Mouse (Mus musculus): ENCODE data around the gene Pcgf6.

Gene Pcgf6

DNA sequence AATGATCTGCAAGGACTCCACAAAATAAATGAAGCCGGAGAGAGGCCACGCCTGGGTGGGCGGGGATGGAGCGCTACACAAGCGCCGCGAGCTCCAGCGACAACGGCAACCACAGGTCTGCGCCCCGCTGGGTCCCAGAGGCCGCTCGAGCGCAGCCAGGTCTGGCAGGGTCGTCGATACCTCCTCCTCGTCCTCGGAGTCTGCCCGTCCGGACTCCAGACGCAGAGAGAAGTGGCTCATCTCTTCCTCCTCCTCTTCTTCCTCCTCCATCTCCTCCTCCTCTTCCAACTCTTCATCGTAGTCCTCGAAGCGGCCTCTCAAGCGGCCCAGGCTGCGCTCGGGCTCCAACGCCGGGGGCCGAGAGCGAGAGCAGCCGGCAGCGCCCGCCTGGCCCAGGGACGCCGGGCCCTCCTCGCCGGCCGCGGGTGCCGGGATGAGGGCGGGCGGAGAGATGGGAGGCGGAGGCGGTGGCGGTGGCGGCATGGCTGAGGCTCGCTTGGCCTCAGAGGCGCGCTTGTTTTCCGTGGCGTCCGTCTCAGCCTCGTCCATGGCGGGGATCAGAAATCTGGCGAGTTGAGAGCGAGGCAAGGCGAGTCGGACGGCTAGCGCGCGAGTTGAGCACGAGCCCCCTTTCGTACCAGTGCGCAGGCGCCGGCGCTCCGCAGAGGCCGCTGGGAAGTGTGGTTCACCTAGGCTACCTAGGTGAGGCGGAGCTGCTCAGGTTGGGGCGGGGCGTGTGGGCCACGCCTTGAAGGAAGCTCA, at the start of gene Pcgf6:
Gene Pcgf6, minus strand, starts transcription at position 636 of the 762 bp plus-strand sequence.
- in situ Hi-C loops (cut with MboI; ENCODE audit: low pct_unique_long_range_greater_than_20kb in 1 of 2, low sequenced_read_pairs in 2 of 2, unreplicated experiment in 1 of 2), result no loop called here

DNA sequence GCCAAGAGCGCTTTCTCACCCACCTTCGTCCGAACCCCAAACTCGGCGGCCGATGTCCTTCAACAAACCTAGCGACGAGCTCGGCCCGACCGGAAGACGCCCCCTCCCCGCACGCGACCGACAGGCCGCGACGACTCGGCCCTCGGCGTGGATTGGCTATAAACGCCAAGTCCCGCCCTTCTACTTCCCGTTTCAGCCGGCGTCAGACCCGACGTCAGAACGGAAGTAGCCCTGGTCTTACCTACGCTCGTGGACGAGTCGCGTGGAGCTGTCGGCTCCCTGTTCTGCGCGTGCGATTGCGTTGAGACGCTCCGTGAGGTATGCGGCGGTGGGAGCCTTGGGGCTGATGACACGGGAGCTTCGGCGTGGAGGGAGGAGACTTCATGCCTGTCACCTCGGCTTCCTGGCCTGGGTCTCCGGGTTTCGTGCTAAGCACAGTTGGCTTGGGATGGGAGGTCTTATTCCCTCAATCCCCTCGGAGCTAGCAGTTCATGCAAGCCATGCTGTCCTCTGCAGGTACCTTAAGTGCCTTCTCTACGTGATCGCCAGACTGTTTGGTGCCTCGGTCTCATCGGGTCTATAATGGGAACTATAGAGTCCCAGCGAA, 39.9 kb upstream of the Pcgf6 start, which contains the start of the genes Usmg5 and Pdcd11:
Gene Usmg5, minus strand, starts transcription at position 98 of the 607 bp plus-strand sequence.
Gene Pdcd11, plus strand, starts transcription at position 219 of the 607 bp plus-strand sequence.
- in situ Hi-C loops (cut with MboI; ENCODE audit: low pct_unique_long_range_greater_than_20kb in 1 of 2, low sequenced_read_pairs in 2 of 2, unreplicated experiment in 1 of 2), result no loop called here

DNA sequence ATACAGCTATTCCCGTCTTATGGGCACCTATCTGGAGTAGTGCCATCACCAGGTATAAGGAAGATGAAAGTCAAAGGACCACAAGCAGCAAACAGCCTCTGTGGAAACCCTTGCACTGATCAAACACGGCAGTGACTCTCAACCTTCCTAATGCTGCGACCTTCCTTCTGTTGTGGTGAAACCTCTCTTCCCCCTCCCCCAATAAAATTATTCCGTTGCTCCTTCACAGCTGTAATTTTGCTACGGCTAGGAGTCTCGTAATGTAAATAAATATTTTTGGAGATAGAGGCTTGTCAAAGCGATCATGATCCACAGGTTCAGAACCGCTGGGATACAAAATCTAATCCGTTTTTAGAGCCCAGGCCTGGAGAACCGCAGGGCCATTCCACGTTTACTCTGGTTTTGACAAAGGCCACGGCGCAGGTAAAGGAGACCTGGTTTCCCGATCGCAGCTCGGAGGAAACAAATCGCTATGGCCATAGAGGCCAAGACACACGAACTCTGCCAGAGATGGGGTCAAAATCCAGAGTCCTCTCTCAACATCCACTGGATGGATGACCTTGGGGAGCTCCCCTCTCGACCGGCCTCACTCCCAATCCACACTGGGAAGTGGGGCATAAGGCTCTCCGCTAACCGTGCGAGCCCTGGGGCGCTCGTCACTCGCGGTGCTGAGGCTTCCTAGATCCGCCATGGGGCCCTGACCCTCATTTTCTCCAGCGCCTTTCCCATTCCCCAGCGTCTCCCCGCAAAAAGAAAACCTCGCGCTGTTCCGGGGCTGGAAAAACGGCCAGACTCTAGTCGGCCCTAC, 39.2 kb upstream of the Pcgf6 start:
- in situ Hi-C loops (cut with MboI; ENCODE audit: low pct_unique_long_range_greater_than_20kb in 1 of 2, low sequenced_read_pairs in 2 of 2, unreplicated experiment in 1 of 2), result no loop called here

DNA sequence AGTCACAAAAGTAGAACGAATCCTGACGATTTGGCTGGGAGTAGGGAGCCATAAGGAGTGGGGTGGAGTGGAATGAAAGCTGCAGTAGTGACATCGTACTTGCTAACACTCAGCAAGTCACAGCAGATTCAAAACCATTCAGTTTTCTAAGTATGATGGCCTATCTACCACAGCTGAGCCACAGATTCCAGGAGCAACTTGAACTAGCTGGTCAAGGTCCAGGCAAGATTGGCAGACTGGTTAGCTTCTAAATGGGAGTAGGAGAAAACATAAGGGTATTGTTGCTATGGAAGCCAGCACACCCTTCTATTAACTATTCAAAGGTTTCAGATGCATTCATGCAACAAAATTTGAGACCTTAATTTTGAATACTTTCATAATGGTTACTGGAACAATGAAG, 37.5 kb upstream of the Pcgf6 start:
- in situ Hi-C loops (cut with MboI; ENCODE audit: low pct_unique_long_range_greater_than_20kb in 1 of 2, low sequenced_read_pairs in 2 of 2, unreplicated experiment in 1 of 2), result no loop called here

DNA sequence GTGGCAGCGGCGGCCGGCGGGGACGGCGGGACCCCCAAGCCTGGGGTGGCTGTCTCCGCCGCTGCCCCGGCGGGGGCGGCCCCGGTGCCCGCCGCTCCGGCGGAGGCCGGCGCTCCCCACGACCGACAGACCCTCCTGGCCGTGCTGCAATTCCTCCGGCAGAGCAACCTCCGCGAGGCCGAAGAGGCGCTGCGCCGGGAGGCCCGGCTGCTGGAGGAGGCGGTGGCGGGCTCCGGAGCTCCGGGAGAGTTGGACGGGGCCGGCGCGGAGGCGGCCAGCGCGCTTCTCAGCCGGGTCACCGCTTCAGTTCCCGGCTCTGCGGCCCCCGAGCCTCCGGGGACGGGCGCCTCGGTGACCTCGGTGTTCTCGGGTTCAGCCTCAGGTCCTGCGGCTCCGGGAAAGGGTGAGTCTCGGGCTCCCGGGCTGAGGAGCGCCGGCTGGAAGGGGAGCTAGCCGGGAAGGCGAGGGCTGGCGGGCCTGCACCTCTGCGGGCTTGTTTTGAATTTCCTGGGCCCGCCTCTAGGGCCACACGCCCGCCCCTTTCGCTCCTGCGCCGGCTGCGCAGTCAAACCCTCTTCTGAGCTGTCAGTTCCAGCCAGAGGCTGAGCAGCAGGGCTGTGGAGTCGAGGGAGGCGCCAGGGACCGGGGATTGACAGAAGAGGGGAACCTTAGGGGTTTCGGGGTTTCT, 17.4 kb upstream of the Pcgf6 start:
- in situ Hi-C loops (cut with MboI; ENCODE audit: low pct_unique_long_range_greater_than_20kb in 1 of 2, low sequenced_read_pairs in 2 of 2, unreplicated experiment in 1 of 2), result no loop called here

DNA sequence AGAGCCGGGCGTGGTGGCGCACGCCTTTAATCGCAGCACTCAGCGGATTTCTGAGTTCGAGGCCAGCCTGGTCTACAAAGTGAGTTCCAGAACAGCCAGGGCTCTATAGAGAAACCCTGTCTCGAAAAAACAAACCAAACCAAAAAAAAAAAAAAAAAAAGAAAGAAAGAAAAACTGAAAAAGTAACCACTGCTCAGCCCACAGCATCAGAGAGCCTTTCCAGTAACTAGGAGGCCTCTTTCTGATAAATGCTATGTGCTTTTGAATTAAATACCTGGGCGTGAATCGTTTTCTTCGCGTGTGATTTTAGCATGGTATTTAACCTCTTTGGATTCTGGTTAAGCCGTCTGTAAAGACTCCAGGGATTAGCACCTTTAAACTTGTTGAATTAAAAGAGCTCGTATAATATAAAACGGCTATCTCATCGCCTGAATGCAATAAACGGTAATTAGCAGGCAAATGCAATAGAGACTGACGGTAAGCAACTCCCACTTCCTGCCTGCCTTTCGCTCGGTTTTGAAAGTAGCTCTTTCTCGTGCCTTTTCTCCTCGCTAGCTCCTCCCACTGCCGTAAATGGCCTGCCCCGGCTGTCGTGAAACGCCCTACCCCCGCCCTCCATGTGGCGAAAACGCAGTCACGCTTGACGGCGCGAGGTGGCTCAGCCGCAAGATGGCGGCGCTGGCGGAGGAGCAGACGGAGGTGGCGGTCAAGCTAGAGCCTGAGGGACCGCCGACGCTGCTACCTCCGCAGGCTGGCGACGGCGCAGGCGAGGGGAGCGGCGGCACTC, 16.6 kb upstream of the Pcgf6 start, which contains the start of gene Taf5:
Gene Taf5, plus strand, starts transcription at position 651 of the 787 bp plus-strand sequence.
- in situ Hi-C loops (cut with MboI; ENCODE audit: low pct_unique_long_range_greater_than_20kb in 1 of 2, low sequenced_read_pairs in 2 of 2, unreplicated experiment in 1 of 2), result no loop called here

DNA sequence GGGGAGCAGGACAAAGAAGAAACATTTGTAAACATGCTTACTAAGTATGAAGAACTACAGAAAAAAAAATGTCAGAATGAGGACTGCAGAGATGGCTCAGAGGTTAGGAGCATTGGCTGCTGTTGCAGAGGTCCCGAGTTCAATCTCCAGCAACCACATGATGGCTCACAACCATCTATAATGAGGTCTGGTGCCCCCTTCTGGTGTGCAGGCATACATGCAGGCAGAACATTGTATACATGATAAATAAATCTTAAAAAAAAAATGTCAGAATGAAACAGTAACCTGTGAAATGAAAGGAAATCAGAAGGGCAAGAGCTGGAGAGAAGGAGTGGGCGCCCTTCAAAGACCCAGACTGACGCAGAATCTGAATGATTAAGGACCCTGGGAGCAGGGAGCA, 15.2 kb upstream of the Pcgf6 start:
- in situ Hi-C loops (cut with MboI; ENCODE audit: low pct_unique_long_range_greater_than_20kb in 1 of 2, low sequenced_read_pairs in 2 of 2, unreplicated experiment in 1 of 2), result no loop called here

DNA sequence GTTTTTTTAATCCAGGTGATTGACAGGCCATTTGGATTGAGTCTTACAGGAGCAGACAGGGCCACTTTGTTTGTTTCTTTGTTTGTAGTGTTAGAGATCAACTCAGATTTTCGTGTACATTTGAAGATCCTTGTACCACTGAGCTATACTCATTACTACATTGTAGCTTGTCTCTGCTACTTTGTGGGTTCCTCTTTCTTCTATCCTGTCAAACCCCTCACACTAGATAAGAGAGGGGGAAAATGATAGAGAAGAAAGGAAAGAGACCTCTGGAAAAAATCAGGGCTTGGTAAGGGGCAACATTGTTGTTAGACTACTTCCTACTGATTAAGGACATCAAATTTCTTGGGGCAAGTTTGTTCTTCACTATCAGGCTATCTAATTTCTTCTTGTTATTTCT, 7.0 kb upstream of the Pcgf6 start:
- in situ Hi-C loops (cut with MboI; ENCODE audit: low pct_unique_long_range_greater_than_20kb in 1 of 2, low sequenced_read_pairs in 2 of 2, unreplicated experiment in 1 of 2), result no loop called here

DNA sequence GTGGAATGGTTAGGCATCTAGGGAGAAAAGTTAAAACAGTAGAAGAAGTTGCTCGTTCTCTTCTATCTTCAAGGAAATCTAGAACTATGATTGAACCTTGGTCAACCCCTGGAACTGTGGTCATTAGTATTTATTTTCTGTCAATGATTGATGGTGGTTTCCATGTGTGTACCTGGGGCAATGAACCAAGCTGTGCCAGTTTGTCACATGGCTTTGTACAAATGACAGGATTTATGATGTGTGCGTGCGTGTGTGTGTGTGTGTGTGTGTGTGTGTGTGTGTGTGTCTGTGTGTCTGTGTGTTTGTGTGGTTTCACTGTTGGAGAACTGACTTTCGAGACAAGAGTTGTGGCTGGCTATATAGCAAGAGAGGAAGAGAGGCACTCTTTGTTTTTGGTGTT, 2.8 kb upstream of the Pcgf6 start:
- in situ Hi-C loops (cut with MboI; ENCODE audit: low pct_unique_long_range_greater_than_20kb in 1 of 2, low sequenced_read_pairs in 2 of 2, unreplicated experiment in 1 of 2), result no loop called here

DNA sequence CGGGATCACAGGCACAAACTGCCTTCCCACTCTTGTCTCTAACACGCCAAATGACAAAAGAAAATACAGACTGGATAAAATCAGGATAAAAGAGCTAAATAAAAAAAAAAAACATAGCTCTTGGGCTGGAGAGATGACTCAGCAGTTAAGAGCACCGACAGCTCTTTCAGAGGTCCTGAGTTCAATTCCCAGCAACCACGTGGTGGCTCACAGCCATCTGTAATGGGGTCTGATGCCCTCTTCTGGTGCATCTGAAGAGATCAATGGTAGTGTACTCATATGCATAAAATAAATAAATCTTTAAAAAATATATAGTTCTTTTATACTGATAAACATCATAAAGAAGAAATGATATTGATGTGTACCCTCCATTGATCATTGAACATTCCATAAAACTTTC, 2.2 kb upstream of the Pcgf6 start:
- in situ Hi-C loops (cut with MboI; ENCODE audit: low pct_unique_long_range_greater_than_20kb in 1 of 2, low sequenced_read_pairs in 2 of 2, unreplicated experiment in 1 of 2), result no loop called here

DNA sequence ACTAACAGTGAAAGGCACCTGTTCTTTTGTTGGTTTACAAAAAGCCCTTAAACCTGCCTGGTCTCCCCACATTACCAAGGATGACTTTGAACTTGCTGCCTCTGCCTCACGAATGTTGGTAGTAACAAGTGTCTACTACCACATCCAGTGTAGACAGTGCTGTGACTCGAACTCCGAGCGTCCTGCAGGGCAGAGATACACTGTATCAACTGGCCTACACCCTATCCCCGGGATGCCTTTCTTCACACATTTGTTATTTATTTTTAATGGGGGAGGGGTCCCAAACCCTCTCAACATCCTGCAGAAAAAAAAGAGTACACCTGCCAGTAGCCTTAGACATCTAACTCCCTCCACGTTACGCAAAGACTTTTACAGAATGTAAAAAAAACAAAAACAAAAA, 866 bp downstream of the Pcgf6 start:
- in situ Hi-C loops (cut with MboI; ENCODE audit: low pct_unique_long_range_greater_than_20kb in 1 of 2, low sequenced_read_pairs in 2 of 2, unreplicated experiment in 1 of 2), result no loop called here

DNA sequence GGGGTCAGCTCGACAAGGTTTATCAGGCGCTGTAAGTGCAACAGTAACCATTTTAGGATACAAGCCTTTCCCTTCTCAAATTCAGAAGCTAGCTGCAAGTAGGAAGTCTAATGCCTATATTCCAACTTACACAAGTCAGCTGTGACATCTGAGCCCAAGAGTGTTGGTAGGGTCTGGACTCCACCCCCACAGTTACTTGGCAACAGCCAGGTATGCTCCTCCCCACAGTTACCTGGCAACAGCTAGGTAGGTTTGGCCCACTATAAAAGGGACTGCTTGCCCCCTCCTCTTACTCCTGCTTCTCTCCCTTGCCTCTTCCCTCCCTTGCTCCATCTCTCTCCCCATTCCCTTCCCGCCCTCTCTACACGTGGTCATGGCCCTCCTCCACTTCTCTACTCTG, 1.6 kb downstream of the Pcgf6 start:
- in situ Hi-C loops (cut with MboI; ENCODE audit: low pct_unique_long_range_greater_than_20kb in 1 of 2, low sequenced_read_pairs in 2 of 2, unreplicated experiment in 1 of 2), result no loop called here

DNA sequence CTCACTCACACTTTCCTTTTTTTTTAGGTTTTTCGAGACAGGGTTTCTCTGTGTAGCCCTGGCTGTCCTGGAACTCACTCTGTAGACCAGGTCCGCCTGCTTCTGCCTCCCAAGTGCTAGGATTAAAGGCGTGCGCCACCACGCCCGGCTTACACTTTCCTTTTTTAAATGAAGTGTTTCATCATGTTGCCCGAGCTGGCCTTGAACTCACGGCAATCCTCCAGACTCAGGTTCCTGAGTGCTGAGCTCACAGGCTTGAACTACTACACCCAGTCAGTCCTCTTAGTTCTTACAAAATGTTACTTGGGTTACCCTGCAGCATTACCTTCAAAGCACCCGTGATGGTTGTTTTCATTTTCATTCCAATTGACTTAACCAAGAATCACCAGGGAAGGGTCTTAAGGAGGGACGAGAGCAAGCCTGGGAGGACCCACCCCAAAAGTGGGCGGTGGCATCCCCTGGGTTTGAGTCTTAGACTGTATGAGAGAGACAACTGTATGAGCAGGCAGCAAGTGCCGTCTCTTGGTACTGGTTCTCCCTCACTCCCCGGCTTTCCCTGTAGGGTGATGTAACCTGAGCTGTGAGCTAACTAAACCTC, 3.4 kb downstream of the Pcgf6 start:
- in situ Hi-C loops (cut with MboI; ENCODE audit: low pct_unique_long_range_greater_than_20kb in 1 of 2, low sequenced_read_pairs in 2 of 2, unreplicated experiment in 1 of 2), result no loop called here

DNA sequence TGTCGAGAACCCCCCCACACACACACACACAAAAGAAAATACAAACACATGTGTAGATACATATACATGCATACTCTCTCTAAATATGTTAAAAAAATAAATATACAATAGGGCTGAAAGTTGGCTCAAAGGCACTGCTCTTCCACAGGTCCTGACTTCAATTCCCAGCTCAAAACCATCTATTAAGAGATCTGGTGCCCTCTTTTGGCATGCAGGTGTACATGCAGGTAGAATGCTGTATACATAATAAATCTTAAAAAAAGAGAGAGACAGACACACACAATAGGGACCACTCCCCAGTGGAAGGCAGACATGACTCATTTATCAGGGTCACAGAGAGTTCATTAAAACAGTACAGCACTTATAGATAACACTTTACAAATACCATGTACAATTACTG, 4.4 kb downstream of the Pcgf6 start:
- in situ Hi-C loops (cut with MboI; ENCODE audit: low pct_unique_long_range_greater_than_20kb in 1 of 2, low sequenced_read_pairs in 2 of 2, unreplicated experiment in 1 of 2), result no loop called here

DNA sequence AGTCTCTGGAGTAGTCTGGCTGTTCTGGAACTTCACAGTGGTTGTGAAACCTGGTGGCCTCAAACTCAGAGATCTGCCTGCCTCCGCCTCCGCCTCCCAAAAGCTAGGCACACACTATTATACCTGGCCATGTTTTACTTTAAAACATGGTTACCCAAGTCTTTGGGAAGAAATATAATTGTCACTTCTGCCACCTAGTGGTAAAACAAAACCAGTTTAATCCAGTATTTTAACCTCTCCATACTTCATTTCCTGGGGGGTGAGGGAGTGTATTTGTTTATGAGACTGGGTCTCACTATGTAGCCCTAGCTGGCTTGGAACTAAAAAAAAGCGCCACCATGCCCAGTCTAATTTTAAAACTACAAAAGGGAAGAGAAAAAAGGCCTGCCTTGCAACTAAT, 7.1 kb downstream of the Pcgf6 start:
- in situ Hi-C loops (cut with MboI; ENCODE audit: low pct_unique_long_range_greater_than_20kb in 1 of 2, low sequenced_read_pairs in 2 of 2, unreplicated experiment in 1 of 2), result no loop called here

DNA sequence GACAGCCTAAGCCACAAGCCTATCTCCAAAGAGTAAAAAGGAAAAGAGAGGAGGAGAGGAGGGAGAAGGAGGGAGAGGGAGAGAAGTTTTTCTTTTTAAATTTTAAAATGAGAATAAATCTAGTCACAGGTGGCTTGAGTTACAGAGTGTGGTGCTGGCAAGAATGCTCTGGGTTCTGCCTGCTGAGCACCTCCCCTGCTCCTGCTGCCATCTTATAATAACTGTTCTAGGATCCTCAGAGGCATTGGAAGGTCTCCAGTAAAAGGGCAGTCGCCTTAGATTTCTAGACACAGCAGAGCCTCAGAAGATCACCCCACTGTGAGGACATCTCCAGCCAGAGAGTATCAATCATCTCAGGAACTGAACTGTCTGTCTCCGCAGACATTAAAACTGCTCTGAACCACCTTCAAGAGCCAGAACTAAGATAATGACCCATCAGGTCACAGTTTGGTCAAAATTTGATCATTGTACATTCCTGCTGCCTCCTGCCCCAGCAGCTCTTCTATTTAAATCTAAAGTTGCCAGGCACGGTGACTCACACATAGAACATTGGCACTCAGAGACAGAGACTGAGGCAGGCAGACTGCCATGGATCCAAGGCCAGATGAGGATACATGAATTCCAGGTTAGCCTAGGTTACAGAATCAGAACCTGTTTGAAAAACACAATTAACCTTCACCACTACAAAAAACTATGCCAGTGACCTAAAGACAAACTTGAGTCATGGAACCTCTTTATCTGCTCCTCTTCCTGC, 9.8 kb downstream of the Pcgf6 start:
- in situ Hi-C loops (cut with MboI; ENCODE audit: low pct_unique_long_range_greater_than_20kb in 1 of 2, low sequenced_read_pairs in 2 of 2, unreplicated experiment in 1 of 2), result no loop called here

DNA sequence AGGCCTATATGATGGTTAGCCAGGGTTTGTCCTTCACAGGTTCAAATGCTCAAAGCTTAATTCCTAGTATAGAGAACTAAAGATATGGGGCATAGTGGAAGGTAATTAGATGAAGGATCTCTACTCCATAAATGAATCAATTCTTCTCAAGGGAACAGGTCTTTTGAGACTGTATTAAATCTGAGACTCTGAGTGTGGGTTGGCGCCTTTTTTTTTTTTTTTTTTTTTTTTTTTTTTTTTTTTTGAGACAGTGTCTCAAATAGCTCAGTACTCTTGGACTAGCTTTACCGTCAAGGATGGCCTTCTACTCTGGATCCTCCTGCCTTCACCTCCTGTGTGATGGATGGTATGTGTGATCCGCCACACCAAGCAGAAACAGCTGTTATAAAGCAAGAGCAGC, 14.1 kb downstream of the Pcgf6 start:
- in situ Hi-C loops (cut with MboI; ENCODE audit: low pct_unique_long_range_greater_than_20kb in 1 of 2, low sequenced_read_pairs in 2 of 2, unreplicated experiment in 1 of 2), result no loop called here
